Mouse (Mus musculus): ENCODE measurements at regions not wholly inside any gene's neighbourhood (a gene's known extent, or its start where the extent isn't known, plus 50 kb on each side); places are given as distances from the start of the nearest gene placed in this dataset.

- no peak overlapping the region for H3K27ac ChIP-seq
- no peak overlapping the region for H3K9ac ChIP-seq
- H3K27me3 ChIP-seq, result no peaks in the 10 kb centered on the region
- no peaks in the 10 kb centered on the region for H3K4me1 ChIP-seq
- no peak overlapping the region for H3K4me2 ChIP-seq
- no peaks in the 10 kb centered on the region for H3K36me3 ChIP-seq
- WGBS, result 56% methylated on average over 28 of the region's 28 CpGs
- ATAC-seq (ENCODE audit: insufficient number of reproducible peaks, low FRiP score, low TSS enrichment, low read depth), result no peak
- H3K9me3 ChIP-seq, result no peaks in the 10 kb centered on the region
- no peak overlapping the region for H3K4me3 ChIP-seq
These were observed 132.5 kb downstream of the Lrrc30 start for GRCm38 (mm10) chr17:67499783-67500641.

DNA sequence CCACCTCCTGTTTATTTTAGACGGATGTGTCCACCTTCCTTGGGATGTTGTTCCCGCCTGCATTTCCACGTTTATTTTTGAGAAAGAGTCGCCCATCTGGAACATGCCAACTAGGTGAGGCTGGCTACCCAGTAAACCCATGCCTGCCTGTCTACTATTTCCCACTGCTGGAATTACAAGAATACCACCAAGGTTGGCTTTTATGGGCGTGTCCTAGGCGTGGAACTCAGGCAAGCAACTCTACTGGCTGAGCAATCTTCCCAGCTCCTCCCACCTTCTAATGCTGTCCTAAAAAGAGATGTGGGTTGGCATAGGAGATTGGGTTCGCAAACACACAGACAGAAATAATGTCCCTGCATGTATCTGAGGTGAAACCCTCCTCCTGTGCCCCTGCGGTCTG, 135.1 kb downstream of the Lrrc30 start:
- Histone ChIP-seq H3K9ac (no peak overlapping the region), H3K36me3 (no peaks in the 10 kb centered on the region), H3K27ac (no peak overlapping the region), H3K27me3 (no peaks in the 10 kb centered on the region), H3K4me3 (no peak overlapping the region), H3K9me3 (no peaks in the 10 kb centered on the region), H3K4me2 (no peak overlapping the region), H3K4me1 (no peaks in the 10 kb centered on the region)
- no peak for ATAC-seq (ENCODE audit: insufficient number of reproducible peaks, low FRiP score, low TSS enrichment, low read depth)
- 84% methylated on average over 8 of the region's 8 CpGs for WGBS

GRCm38 (mm10) chr17:67480463-67480862, 126.2 kb upstream of the Ptprm start:
- Histone ChIP-seq H3K4me2 (no peak overlapping the region), H3K4me3 (no peak overlapping the region), H3K36me3 (no peaks in the 10 kb centered on the region), H3K9ac (no peak overlapping the region), H3K27me3 (no peaks in the 10 kb centered on the region), H3K27ac (no peak overlapping the region), H3K9me3 (no peaks in the 10 kb centered on the region), H3K4me1 (no peaks in the 10 kb centered on the region)
- WGBS, result 75% methylated on average over 5 of the region's 5 CpGs
- no peak for ATAC-seq (ENCODE audit: insufficient number of reproducible peaks, low FRiP score, low TSS enrichment, low read depth)

DNA sequence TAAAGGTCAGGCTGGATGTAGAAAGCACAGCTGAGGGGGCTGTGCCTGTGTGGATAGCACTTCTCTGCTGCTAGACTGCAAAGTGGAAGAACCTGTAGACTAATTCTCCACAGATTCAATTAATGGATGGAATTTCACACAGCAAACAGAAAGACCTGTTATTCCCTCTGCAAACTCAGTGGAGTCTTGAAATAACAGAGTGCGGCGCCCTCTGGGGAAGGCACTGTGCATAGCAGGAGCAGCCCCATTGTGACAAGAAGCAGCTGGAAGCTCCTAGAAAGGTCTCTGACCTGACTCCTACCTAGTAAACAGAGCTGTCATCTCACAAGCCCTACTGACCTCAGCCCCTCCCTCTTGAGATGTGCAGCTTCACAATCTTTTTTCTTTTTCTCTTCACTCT, 118.9 kb upstream of the Ptprm start:
- H3K9ac ChIP-seq, result no peak overlapping the region
- no peak overlapping the region for H3K4me3 ChIP-seq
- no peaks in the 10 kb centered on the region for H3K36me3 ChIP-seq
- no peaks in the 10 kb centered on the region for H3K9me3 ChIP-seq
- H3K4me1 ChIP-seq, result no peaks in the 10 kb centered on the region
- no peaks in the 10 kb centered on the region for H3K27me3 ChIP-seq
- 29% methylated on average over 2 of the region's 2 CpGs for WGBS
- ATAC-seq (ENCODE audit: insufficient number of reproducible peaks, low FRiP score, low TSS enrichment, low read depth), result no peak
- H3K27ac ChIP-seq, result no peak overlapping the region
- no peak overlapping the region for H3K4me2 ChIP-seq

DNA sequence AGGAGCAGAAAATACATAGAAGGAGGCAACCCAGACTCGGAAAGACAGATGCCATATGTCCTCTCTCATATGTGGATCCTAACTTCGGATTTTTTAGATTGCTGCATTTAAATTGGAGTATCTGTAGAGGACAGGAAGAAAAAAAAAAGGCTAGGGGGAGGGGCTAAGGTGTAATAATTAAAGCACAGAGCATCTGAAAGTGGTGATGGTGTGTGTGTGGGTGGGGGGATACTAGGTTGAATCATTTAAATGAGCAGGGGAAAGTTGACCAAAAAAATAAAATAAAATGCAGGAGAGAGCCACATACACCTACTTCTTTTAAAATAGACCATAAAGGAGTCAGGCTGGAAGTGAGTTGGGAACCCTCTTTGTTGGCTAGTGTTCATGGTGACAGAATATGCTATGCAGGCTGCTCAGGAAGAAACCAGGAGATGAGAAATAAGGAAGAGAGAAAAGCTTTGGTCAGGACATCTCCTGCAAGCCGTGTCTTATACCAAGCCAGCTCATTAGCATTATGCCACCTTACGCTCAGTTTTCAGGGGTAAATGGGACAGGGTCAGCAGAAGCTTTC, 104.7 kb upstream of the Ptprm start:
- Histone ChIP-seq H3K9me3 (no peaks in the 10 kb centered on the region), H3K27ac (no peak overlapping the region), H3K4me2 (no peak overlapping the region), H3K27me3 (no peaks in the 10 kb centered on the region), H3K36me3 (no peaks in the 10 kb centered on the region), H3K4me3 (no peak overlapping the region), H3K9ac (no peak overlapping the region), H3K4me1 (no peaks in the 10 kb centered on the region)
- WGBS, result 82% methylated on average over 4 of the region's 4 CpGs
- no peak for ATAC-seq (ENCODE audit: insufficient number of reproducible peaks, low FRiP score, low TSS enrichment, low read depth)

- Histone ChIP-seq H3K9ac (no peak overlapping the region), H3K4me3 (no peak overlapping the region), H3K36me3 (no peaks in the 10 kb centered on the region), H3K9me3 (no peaks in the 10 kb centered on the region), H3K4me1 (0 out of 2 replicates have a peak, but pooled peaks cover 3% of the 10 kb centered on the region), H3K27ac (no peak overlapping the region), H3K27me3 (no peaks in the 10 kb centered on the region), H3K4me2 (no peak overlapping the region)
- ATAC-seq (ENCODE audit: insufficient number of reproducible peaks, low FRiP score, low TSS enrichment, low read depth), result no peak
- 81% methylated on average over 13 of the region's 13 CpGs for whole genome bisulfite sequencing
These were observed 97.7 kb upstream of the Ptprm start for GRCm38 (mm10) chr17:67451966-67452365.

DNA sequence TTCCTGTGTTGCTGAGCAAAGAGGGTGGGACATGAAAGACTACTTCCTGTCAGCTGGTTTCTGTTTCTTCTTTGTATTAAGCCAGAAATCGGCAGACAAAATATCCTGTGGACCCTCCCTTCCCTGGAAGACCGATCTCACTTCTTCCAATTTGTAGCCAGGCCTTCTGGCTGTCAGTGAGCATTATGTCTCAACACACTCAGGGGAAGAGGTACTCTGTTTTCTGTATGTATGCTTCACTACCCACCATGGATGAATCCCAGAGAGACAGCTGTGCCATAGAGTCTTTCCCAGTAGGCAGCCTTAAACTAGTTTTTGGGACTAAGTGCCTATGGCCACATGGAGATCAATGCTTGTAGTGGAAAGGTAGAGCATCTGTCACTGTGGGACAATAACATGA, 96.8 kb upstream of the Ptprm start:
- Histone ChIP-seq H3K9me3 (no peaks in the 10 kb centered on the region), H3K27ac (no peak overlapping the region), H3K4me1 (0 out of 2 replicates have a peak, but pooled peaks cover 3% of the 10 kb centered on the region), H3K27me3 (no peaks in the 10 kb centered on the region), H3K4me2 (no peak overlapping the region), H3K9ac (no peak overlapping the region), H3K4me3 (no peak overlapping the region), H3K36me3 (no peaks in the 10 kb centered on the region)
- ATAC-seq (ENCODE audit: insufficient number of reproducible peaks, low FRiP score, low TSS enrichment, low read depth), result no peak
- WGBS, result 53% methylated on average over 2 of the region's 2 CpGs

DNA sequence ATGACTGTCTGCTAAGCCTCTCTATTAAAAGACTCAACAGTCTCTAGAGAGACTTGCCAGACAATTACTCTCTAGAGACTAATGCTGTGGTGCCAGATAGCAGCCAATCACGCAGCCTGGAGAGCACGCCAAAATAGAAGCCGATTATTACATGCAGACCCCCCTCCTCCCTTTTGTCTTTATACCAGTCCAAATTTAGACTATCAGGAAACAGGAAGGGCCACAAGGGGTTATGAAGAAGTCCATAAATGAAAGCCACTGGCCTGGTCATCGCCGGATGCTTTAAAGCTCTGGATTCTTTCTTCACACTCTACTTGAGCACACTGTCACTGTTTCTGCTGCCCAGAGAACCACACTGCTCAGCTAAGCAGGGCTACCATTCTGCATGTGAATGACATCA, 95.8 kb upstream of the Ptprm start:
- Histone ChIP-seq H3K27ac (no peak overlapping the region), H3K27me3 (no peaks in the 10 kb centered on the region), H3K4me3 (no peak overlapping the region), H3K36me3 (no peaks in the 10 kb centered on the region), H3K4me1 (0 out of 2 replicates have a peak, but pooled peaks cover 3% of the 10 kb centered on the region), H3K4me2 (no peak overlapping the region), H3K9ac (no peak overlapping the region), H3K9me3 (no peaks in the 10 kb centered on the region)
- ATAC-seq (ENCODE audit: insufficient number of reproducible peaks, low FRiP score, low TSS enrichment, low read depth), result no peak
- 76% methylated on average over 5 of the region's 5 CpGs for WGBS

DNA sequence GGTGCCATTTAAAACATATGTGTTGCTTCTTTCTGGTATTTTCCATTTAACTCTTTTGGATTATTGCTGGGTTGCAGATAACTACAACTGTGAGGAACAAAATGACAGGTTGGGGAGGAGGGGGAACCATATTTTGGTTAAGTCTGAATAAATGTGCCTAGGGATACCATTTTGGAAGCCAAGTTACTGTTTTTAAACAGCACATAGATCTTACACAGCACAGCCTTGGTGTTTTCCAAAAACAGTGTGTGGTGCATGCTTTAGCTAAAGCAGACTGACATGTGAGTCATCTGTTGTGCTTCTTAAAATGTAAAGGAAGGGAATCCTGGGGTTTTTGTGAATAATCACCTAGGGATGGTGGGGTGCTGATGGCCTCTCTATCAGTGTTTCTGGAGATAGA, 91.7 kb upstream of the Ptprm start:
- Histone ChIP-seq H3K4me2 (no peak overlapping the region), H3K4me3 (no peak overlapping the region), H3K27ac (no peak overlapping the region), H3K36me3 (no peaks in the 10 kb centered on the region), H3K4me1 (0 out of 2 replicates have a peak, but pooled peaks cover 3% of the 10 kb centered on the region), H3K9ac (no peak overlapping the region), H3K27me3 (no peaks in the 10 kb centered on the region), H3K9me3 (0 out of 2 replicates have a peak, but pooled peaks cover 4% of the 10 kb centered on the region)
- ATAC-seq (ENCODE audit: insufficient number of reproducible peaks, low FRiP score, low TSS enrichment, low read depth), result no peak

DNA sequence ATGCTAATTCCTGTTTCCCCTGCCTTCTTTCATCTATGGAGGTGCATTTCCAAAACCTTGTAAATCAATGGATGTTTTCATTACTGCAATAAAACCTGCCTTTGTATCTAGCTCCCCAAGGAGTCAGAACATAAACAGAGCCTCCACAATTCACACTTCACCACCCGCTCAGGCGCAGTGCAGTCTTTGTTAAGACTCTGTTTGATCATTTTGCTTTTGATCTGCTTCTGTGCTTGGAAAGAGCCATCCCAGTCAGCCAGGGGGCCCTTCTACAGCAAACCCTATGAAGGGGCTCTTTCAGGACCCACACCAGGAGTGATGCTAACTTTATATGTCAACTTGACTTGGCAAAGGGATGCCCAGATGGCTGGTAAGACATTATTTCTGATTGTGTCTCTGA, 86.7 kb upstream of the Ptprm start:
- H3K27ac ChIP-seq, result no peak overlapping the region
- no peaks in the 10 kb centered on the region for H3K36me3 ChIP-seq
- H3K27me3 ChIP-seq, result no peaks in the 10 kb centered on the region
- no peak overlapping the region for H3K4me3 ChIP-seq
- H3K9ac ChIP-seq, result no peak overlapping the region
- H3K4me2 ChIP-seq, result no peak overlapping the region
- 51% methylated on average over 2 of the region's 2 CpGs for WGBS
- ATAC-seq (ENCODE audit: insufficient number of reproducible peaks, low FRiP score, low TSS enrichment, low read depth), result no peak
- 0 out of 2 replicates have a peak, but pooled peaks cover 4% of the 10 kb centered on the region for H3K9me3 ChIP-seq
- no peaks in the 10 kb centered on the region for H3K4me1 ChIP-seq

DNA sequence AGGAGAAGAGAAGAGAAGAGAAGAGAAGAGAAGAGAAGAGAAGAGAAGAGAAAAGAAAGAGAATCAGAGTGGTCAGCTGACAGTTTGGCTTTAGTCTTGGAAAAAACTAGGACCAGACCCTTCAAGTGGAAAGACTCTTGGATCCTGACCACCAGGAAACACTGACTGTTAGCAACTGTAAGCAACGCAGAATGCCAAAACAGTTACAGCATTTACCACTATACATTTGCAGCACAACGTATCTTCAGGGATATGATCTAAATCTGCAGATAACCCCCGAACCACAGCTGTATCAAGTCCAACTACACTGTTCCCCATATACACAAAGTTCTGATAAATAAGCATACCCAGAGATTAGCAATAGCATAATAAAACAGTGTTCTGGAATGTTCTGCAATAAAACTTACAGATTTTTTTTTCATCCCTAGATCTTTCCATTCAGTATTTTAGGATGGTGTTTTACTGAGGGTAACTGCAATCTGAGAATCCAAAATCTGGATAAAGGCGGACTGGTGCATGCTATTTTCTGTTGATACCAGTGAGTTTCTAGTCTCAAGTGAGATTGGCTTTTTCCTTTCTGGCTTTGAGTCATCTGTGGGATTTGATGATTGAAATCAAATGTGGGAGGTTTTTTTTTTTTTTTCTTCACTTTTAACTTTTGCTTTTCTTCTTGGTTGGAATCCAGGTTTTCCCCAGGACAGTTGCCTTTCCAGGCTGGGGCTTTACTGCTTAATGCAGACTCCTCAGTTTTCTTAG, 65.9 kb upstream of the Ptprm start:
- WGBS, result 47% methylated on average over 4 of the region's 4 CpGs
- Histone ChIP-seq H3K9ac (no peak overlapping the region), H3K27ac (no peak overlapping the region), H3K4me1 (no peaks in the 10 kb centered on the region), H3K9me3 (no peaks in the 10 kb centered on the region), H3K4me2 (no peak overlapping the region), H3K4me3 (no peak overlapping the region), H3K36me3 (no peaks in the 10 kb centered on the region), H3K27me3 (no peaks in the 10 kb centered on the region)
- ATAC-seq (ENCODE audit: insufficient number of reproducible peaks, low FRiP score, low TSS enrichment, low read depth), result 0 out of 2 replicates have a peak, but pooled peaks have one; percentile 30
